Mouse (Mus musculus) large intestine, adult 2 months (tissue): ENCODE data around the gene 4933428M09Rik. TPM values are rescaled to one million over a fixed set of nuclear protein-coding genes. Genes with fewer than 3 reads are reported as not detected.
"Not testable (repeated sequence)": the region's sequence is repeated elsewhere in the genome, so short reads cannot be mapped to it uniquely, and the experiment has no call there.

ENCODE experiments used
- DNase-seq: peaks from one replicate; pipeline ENCODE4 v3.0.0-alpha.2; 2012; ENCODE audit warnings: low read depth, low spot score
- WGBS: fragments of 180-500 bp; shearing (Covaris S2); methylation state at CpG from one replicate; pipeline ENCODE4 v1.1.7; 2018; 5-methylcytosine and 5-hydroxymethylcytosine counted together
- polyA plus RNA-seq: library from polyadenylated mRNA; depleted of rRNA; stranded (reverse); fragments of >200 nt; gene quantifications from 2 replicates; pipeline ENCODE4 v1.2.3, GENCODE M21; 2012; rRNA removed

Gene 4933428M09Rik
- not detected in 2 replicates for polyA plus RNA-seq

DNA sequence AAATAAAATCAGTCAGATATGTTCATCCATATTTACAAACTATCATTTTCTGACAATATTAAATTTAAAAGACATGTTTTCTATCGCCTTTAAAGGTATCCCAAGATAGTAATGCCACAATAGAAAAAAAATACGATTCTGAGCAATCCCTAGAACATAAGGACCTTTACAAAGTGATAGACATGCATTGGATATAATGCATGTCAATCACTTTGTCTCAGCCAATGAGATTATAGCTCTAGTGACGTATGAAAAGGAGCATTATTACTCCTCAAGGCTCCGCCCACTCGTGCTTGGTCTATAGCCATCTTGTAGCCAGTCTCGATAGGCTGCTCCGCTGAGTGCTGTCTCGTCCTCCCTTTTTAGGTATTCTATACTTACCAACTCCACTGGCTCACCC is at the start of gene 4933428M09Rik:
TSS of gene 4933428M09Rik (plus strand) at position 301 of the 400 bp plus-strand sequence.
- no peak for DNase-seq
- WGBS, result 86% methylated on average over 8 of the region's 8 CpGs

DNA sequence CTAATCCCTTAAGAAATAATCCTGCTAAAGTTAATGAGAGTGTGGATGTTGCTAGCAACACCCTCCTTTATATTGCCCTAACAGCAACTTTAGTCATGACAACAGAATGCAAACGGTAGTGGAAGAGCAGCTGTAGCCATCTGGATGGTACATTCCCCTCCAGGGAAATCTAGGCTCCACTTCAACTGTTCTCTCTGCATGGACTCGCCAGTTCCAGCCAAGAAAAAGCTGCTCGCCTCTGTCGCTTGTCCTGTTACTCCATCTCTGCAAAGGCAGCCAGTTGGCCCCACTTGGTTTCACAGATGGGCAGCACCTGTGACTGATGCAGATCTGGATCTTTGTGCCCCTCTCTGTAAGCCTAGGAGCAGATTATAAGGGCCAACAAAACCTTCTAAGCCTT is 45.0 kb upstream of the 4933428M09Rik start:
- no peak for DNase-seq
- 52% methylated on average over 4 of the region's 4 CpGs for WGBS

DNA sequence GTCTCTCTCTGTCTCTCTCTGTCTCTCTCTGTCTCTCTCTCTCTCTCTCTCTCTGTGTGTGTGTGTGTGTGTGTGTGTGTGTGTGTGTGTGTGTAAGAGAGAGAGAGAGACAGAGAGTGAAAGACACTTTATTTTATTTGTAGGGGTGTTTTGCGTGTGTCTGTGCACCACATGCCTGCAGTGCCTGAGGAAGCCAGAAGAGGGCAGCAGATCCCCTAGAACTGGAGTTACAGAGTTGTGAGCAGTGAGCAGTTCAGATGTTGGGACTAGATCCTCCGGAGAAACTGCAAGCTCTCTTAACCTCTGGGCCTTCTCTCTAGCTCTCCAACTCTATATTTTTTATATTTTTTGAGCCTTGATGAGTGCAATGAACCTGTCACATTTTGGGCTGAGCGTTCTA is 12.5 kb downstream of the 4933428M09Rik start:
- not testable (repeated sequence) for DNase-seq
- WGBS, result 93% methylated on average over 3 of the region's 3 CpGs

DNA sequence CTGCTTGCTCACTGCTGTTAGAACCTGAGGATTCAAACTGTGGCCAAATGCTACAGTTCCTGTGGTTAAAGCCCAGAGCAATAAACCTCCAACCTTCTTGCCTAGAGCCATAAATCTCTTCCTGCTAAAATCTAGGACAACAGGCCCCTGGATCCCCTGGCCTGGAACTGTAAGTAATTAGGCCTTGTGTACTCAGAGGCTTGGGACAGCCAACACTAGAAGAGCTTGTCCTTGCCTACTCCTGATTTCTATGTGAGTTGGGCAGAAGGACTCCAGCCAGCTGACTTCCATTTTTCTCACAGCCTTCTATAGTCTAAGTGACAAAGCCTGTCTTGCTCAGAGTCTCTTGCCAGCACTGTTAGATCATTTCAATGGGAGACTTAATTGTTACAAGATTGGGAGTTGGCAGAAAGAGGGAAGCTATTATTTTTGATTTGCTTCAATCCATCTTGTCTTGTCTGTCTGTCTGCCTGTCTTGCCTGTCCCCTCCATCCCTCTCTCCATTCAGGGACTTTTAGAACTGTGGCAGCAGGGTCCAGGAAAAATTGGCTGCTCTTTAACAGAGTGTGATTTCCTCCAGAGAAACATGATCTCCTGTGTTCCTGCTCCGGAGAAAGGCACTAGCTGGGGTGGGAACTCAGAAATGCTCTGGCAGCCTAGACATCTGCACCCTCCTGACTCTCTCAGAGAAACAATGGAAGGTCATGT is 15.7 kb downstream of the 4933428M09Rik start:
- 39% methylated on average over 1 of the region's 1 CpGs for WGBS
- DNase-seq, result no peak

DNA sequence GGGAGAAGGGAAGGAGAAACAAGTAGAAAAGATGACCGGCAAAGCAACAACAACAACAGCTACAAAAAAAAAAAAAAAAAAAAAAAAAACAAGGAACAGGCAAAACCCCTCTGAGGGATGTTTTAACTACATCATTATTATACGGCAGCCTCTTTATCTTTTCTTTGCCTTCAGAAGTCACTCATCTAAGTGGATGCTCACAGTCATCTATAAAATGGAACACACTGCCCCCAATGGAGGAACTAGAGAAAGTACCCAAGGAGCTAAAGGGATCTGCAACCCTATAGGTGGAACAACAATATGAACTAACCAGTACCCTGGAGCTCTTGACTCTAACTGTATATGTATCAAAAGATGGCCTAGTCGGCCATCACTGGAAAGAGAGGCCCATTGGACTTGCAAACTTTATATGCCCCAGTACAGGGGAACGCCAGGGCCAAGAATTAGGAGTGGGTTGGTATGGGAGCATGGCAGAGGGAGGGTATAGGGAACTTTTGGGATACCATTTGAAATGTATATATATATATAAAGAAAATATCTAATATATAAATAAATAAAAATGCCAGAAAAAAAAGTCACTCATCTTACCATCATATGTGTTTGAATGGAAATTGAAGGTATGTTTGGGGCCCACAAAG is 30.3 kb downstream of the 4933428M09Rik start:
- WGBS, result 76% methylated on average over 4 of the region's 4 CpGs
- not testable (repeated sequence) for DNase-seq

DNA sequence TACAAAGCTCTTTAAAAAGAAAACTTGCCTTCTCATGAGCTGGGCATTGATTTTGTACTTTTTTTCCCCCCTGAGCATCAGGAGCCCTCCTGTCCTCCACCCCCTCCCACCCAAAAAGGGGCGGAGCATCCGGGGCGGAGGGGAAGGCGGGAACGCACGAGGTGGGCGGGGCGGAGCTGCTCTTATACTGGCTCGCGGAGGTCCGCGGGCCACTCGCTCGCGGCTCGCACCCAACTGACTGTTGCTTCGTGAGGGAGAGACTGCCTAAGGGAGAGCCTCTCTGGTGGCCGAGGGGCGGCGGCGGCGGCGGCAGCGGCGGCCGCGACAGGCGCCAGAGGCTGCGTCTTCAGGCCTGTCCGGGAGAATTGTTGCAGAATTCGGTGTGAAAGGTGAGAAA is 30.8 kb downstream of the 4933428M09Rik start, which contains the start of gene Mum1l1:
TSS of gene Mum1l1 (plus strand) at position 214 of the 397 bp plus-strand sequence.
- no peak for DNase-seq
- WGBS, result 19% methylated on average over 31 of the region's 31 CpGs

DNA sequence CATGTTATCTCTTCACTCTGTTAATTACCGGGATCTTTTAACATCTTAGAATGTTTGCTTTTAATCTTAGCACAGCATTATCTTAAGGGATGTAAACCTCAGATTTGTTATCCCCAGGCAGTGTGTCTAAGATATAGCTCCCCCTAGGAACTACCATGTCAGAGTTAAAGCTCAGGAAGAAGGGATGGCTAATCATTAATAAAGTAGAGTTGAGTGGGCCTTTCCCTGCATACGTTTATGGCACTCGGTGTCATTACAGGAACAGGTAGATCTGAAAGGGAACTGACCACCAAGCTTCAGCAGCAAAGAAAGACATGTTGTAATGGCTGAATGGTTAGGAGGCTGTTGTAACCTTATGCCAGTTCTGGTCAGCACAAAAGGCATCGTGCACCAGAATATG is 35.7 kb downstream of the 4933428M09Rik start:
- DNase-seq, result no peak
- WGBS, result 39% methylated on average over 4 of the region's 4 CpGs

DNA sequence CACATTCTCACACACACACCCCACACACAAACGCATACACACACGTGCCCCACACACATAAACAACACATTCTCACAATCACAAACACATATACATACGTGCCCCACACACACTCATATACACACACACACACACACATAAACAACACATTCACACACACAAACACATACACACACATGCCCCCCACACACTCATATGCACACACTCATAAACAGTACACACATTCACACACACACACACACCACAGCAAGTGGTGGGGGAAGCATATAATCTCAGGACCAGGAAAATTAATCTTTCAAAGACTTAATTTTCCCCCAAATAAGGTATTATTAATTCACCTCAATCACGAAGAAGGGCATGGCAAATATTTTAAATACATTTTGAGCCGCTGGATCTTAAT is 37.4 kb downstream of the 4933428M09Rik start:
- no peak for DNase-seq
- 80% methylated on average over 5 of the region's 5 CpGs for WGBS

DNA sequence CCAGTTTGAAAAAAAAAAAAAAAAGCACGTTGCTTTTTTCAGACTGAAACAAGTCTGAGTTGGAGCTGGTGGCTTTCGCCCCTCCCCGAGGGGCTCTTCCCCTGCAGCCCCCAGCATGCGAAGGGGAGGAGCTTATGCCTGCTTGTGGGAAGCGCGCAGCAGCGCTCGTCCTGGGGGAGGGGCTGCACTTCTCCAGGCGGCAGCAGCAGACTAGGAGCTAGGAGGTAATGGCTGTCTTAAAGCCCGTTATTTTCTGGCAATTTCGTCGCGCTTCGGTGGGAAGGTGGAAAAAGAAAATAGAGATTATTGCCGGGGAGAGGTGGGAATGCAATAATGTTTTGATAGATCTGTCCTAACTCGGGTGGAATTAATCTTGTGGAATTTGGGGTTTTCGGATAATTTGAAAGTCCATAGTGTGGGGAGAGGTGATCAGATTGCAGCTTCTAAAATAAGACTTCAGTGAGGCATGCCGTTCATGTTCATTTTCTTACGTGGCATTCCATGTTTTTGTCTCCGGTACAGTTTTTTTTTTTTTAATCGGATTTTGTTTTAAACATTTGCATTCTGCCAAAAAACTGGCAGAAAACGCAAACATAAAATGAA is 38.1 kb downstream of the 4933428M09Rik start:
- WGBS, result 22% methylated on average over 22 of the region's 22 CpGs
- no peak for DNase-seq

DNA sequence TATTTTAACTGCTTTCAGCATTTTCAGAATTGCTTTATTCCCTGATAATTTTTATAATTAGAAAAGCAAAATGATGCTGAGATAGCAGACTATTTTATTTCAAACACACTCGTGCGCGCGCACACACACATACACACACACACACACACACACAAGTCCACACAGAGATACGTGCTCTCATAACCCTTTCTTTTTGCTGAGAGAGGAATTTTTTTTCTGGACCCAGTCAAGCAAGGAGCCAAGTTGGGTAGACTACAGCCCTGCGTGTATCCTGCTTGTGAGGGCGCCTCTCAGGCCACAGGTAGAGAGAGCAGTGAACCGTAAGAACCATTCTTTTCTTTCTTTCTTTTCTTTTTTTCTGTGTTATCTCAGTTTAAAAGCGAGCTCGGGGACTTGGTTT is 38.7 kb downstream of the 4933428M09Rik start:
- 74% methylated on average over 10 of the region's 10 CpGs for WGBS
- DNase-seq, result no peak

DNA sequence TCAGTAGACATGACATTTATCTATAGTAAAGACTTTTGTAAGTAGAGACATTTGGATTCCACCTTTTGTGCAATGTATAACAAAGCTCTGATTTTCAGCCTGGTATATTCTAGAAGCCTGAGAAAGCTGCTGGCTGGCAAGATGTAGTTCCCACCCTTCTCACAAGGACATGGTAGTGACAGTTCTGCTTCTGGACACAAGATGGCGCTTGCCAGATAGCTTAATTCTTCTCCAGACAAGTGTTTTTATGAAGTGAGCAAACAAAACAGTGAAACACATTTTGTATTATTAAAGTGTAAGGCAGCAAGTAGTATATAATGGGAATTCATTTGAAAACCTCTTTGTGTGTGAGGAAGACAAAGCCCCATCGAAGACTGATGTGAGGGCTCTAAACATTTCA is 40.0 kb downstream of the 4933428M09Rik start:
- 30% methylated on average over 2 of the region's 2 CpGs for WGBS

DNA sequence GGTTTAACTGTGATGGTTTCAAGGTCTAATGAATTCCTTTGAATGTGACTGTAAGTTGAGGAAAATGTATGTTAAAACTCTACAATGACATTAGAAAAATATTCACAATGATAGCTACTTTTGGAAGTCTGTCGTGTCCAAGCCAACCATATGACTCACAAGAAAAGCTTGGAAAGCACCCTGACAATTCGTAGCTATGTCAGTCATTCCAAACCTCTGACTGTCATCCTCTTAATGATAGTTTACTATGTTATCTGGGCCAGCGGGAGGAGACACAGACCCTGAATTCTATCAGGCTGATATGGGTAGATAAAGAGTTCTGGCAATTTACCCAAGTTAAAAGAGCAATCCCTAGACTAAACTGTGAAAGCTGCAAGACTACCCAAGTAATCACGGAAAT is 41.8 kb downstream of the 4933428M09Rik start:
- DNase-seq, result no peak
- 65% methylated on average over 4 of the region's 4 CpGs for WGBS

More for the DNA sequence above, 40.0 kb downstream of the 4933428M09Rik start:
- no peak for DNase-seq

DNA sequence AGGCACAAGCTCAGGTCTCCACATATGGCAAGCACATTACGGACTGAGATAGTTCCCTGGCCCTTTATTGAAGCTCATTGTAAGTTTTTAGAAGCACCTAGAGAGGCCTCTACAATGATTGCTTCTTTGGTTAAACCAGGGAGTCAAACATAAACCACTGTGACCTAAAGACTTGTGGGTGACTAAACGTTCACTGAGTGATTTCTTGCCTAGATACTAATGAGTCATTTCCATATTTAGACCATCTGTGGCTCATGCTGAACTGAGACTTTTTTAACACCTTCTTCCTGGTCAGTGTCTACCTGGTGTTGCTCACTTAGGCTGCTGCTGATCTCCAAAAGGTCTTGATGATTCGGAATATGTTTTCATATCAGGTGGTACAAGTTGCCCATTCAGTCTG is 42.9 kb downstream of the 4933428M09Rik start:
- 66% methylated on average over 3 of the region's 3 CpGs for WGBS
- DNase-seq, result no peak

Other genes with a start within 250 kb of the 4933428M09Rik start
- not detected in 2 replicates for gene Serpina7, start 94.0 kb upstream of the 4933428M09Rik start, polyA plus RNA-seq
- gene 4930513O06Rik, start 93.0 kb upstream of the 4933428M09Rik start, polyA plus RNA-seq, result not detected in 2 replicates
- gene Mum1l1, start 30.8 kb downstream of the 4933428M09Rik start, polyA plus RNA-seq, result 0.04 and 0.30 TPM in 2 replicates
- gene Trap1a, start 154.5 kb downstream of the 4933428M09Rik start, polyA plus RNA-seq, result not detected in 2 replicates